Mouse (Mus musculus) cerebellum, postnatal 25 days (tissue): Measurements from ENCODE around the gene Pitpnm2.

ENCODE experiments used
- DNase-seq, 2 experiments: peaks; one replicate each; pipeline ENCODE4 v3.0.0; 2021; ENCODE audit warnings: mixed read lengths in 2 of 2

The Pitpnm2 gene

GRCm38 (mm10) chr5:124173012-124173985 is 76.3 kb downstream of the Pitpnm2 start:
- DNase-seq: peak; percentile 93 to 96

DNA sequence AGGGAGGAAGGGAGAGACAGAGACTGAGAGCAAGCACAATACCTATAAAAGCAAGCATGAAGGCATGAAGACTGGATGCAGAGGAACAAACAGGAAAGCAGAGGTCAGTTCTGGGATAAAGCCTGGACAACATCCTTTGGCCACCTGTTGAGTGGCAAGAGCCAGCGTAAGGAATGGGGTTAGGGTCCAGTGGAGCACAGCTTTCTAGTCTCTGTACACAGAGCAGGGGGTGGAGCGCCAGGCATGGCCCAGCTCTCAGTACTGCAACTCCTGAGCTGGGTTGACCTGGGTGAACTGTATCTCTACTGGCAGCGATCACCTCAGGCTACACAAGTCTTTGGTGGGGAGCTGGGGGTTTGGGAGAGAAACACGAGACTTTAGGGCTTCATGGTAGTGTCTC is 77.3 kb downstream of the Pitpnm2 start:
- no peak for DNase-seq

- DNase-seq: peak in 1 of 2 experiments; percentile 59
Measured at GRCm38 (mm10) chr5:124171781-124172180, 77.8 kb downstream of the Pitpnm2 start.

- DNase-seq: no peak
Measured at GRCm38 (mm10) chr5:124169224-124169621, 80.3 kb downstream of the Pitpnm2 start.

DNA sequence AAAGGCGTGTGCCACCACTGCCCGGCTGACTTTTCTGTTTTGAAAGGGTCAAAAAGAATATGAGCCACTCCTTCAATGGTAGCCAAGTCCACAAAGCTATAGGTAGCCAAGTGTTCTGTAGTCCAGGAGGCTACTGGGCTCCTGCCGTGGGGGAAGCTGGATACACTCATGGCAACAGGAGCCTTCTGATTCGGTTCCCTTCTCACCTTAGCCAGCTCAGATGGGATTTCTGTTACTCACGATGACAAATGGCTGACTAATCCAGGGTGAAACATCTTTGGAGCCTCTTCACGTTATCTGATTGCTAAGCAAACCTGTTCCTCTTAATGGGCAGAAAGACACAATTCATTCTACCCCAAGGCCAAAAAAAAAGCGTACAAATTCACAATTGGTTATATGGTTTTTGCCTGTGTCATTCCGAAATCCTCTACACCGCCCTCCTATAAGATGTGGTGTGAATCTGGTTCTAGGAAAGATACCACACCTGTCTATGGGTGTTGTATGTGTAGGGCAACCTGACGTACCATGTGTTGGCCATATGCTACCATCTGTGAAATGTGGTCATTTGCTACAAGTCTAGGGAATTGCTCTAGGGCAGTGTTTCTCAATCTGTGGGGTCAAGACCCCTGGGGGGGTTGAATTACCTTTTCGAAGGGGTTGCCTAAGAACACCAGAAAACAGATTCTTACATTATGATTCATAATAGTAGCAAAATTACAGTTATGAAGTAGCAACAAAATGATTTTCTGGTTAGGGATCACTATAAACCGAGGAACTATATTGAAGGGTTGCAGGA is 80.9 kb downstream of the Pitpnm2 start:
- no peak for DNase-seq

DNA sequence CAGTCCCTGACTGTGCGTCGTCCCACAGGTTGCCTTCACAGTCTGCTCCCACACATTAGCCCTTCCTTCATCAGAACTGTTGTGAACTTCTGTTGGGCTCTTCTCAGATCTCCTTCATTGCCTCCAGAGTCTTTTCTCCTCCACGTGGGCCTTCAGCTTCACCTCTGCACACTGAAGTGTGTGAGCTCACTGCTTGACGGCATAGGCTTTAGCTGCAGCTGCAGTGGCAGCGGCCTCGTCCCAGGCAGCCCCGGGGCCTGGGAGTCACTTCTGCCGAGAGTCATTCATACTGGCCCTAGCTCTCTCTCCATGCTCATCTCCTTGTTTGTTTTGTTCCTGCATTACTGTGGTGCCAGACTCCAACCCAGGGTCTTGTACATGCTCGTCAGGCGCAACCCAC is 81.9 kb downstream of the Pitpnm2 start:
- DNase-seq: no peak

DNA sequence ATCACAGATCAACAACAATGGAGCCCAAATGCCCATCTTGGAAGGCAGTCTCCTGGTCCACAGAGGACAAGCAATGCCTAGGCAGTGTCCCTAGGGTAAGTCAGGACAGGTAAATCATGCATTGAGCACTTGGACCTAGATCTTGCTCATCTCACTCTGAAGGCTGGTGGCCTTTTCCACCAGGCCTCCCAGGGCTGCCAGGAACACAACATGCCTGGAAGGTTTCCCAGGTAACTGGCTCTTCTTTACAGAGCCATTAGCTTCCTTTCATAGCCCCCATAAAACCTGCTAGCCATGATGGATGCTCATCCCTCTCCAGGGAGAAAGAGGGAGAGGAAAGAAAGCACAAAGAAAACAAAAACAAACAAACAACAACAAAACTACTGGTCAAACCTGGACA is 82.8 kb downstream of the Pitpnm2 start:
- peak; percentile 75 to 76 for DNase-seq

- peak; percentile 42 to 51 for DNase-seq
Measured at GRCm38 (mm10) chr5:124165622-124166570, 83.7 kb downstream of the Pitpnm2 start.

- DNase-seq: no peak
Measured at GRCm38 (mm10) chr5:124163445-124163844, 86.1 kb downstream of the Pitpnm2 start.

DNA sequence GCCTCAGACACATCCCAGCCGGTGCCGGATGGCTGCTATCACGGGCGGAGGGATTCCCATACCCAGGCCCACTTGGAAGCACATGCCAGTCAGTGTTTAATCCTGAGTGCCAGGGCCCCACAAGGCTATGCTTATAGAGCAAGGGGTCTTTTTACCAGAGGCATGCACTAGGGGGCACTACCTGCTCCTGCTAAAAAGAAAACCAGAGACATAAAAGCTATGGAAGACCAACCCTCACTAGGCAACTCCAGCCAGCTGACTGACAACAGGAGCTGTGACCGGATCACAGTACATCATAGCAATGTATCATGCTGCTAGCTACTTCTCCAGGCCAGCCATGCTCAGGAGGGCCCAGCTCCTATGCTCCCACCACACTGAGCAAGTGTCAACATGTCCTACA is 87.0 kb downstream of the Pitpnm2 start:
- peak; percentile 78 to 85 for DNase-seq

GRCm38 (mm10) chr5:124161831-124162230 is 87.7 kb downstream of the Pitpnm2 start:
- DNase-seq: no peak

DNA sequence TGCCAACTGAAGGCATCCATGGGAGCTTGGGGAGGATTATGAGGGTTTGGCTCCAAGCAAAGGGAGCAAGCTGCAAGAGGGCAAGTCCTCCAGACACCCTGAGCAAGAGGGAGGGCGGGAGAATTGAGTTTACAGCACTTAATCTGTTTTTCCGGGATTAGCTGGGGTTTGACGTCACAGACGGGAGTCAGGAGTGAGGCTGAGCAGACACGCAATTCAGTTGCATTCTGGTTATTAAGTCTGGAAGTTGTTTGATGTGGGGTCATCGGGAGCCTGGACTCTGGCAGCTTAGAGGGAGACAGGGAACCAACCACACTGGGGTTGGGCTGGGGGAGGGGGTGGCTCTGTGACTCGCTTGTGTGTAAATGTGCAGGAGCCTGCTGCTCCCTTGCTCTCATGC is 90.1 kb downstream of the Pitpnm2 start:
- no peak for DNase-seq

DNA sequence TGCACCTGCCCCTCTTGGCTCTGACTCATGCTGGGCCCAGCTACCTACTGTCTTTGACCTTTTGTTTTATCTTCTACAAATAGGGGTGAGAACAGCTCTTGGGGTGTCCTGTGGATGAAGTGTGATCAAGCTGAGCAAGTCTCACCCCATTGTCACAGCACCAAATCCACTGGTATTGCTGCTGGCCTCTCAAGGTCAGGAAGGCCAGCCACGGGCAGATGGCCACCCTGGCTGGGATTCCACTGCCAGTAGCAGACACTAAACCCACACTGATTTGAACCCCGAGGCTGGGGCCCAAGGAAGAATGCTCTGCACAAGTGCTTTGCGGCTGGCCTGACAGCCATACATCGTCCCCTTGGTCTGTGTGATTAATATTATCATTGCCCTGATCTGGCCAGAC is 91.3 kb downstream of the Pitpnm2 start:
- DNase-seq: peak; percentile 47 to 64

GRCm38 (mm10) chr5:124155943-124156342 is 93.6 kb downstream of the Pitpnm2 start:
- no peak for DNase-seq

DNA sequence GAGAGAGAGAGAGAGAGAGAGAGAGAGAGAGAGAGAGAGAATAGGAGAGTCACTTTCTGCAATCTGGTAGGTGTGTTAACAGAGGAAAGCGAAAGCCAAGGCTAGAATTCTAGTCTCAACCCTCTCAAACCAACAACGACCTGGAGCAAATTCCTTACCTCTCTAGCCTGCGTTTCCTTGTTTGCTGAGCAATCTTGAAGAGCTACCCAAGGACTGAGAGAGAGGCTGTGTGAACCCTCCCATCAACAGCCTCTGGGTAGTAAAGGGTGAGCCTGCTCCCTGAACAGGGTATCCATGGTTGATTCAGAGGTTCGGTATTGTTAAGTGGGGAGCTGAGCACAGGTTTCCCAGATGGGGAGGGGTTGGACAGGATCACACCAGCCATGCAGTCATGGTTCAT is 96.8 kb downstream of the Pitpnm2 start:
- no peak for DNase-seq

DNA sequence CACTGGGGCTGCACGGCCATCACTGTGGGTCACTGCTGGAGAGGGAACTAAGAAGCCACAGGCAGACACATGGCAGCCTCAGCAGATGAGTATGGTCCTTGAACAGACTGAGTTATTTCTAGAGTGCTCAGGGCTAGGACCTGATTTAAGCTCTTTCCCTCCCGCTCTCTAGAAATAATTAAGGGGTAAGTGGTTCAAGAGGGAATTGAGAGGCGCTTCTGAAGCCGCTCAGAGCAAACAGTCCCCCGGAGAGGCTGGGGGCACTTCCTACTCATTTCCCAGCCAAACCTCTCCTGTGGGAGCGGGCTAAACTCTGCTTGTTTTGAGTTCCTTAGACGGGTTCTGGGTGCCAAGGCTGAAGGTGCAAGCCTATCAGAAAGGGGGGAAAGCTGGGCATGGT is 98.7 kb downstream of the Pitpnm2 start:
- no peak for DNase-seq

GRCm38 (mm10) chr5:124149028-124149427 is 100.5 kb downstream of the Pitpnm2 start:
- DNase-seq: no peak

- no peak for DNase-seq
Measured at GRCm38 (mm10) chr5:124138066-124138465, 111.5 kb downstream of the Pitpnm2 start.

- DNase-seq: no peak
Measured at GRCm38 (mm10) chr5:124134261-124134660, 115.3 kb downstream of the Pitpnm2 start.

DNA sequence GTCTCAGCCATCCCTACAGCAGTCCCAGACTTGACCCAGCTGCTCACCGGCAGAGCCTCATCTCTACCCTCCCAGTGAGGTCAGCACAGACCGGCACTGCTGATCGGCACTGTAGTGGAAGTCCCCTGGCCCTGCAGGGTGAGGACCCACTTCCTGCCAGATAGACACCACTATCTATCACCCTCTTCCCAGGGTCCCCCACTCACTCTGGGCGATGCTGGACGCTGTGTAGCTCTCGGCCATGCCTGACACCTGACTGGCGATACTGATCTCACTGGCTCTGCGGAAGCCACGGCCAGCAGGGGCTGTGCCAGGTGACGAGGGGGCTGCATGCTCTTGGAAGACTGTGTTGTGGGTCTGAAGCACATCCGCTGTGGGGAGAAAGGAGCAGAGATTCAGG is 124.5 kb downstream of the Pitpnm2 start:
- no peak for DNase-seq

DNA sequence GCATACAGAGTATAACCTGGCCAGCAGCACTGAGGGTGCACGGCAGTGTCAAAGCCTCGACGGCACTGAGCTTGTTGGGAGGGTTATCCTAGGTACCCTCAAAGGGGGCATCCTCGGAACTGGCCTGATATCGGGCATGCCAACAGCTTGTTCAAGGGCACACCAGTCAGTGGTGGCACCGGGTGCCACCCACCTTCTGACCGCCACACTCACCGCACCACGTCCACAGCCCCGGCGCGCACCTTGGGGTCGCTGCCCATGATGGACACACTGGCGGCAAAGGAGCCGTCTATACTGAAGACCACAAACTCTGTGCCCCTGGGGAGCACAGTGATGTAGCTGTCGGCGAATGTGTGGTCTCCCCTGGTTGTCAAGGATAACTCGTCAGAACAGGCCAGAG is 127.2 kb downstream of the Pitpnm2 start:
- DNase-seq: no peak

DNA sequence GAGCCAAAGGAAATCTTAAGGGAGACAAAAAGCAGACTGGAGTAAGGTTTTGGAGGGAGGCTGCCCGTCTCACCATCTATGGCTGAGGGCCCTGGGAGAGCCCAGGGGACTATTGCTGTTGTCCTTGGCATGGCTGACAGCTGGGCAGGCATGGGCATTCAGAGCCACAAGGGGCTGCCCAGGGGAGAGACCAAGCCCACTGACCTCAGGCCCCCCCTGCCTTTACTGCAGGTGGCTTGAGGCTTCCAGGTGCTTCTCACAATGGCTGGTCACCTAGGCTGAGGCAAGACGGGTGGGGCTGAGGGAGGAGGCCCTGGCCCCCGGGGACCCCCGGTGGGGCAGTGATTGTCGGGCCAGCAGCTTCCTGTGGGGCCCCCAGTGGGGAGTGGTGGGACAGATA is 130.4 kb downstream of the Pitpnm2 start:
- peak in 1 of 2 experiments; percentile 31 for DNase-seq
